ENCODE assay signal across 8 mouse cellular contexts in the genomic region with DNA sequence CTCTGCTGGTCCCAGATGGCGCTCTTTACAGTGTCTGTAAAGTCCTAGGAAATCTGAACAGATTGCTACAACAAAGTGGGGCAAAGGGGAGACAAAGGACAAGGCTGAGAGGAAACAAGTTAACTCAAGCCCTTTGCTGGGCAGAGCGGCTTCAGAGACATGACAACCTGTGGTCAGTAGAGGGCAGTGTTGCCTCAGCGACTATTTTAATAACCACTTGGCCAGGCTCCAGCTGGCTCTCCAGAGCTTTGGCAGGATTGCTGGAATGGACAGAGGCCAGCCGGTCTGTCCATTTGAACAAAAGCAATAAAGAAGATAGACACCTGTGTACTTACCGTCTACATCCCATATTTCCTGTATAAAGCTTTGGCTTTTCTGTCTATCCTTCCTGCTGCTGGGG. TPM values are rescaled to one million over a fixed set of nuclear protein-coding genes. Genes with fewer than 3 reads are reported as not detected.
A peak's percentile ranks its signal among the peaks of the same experiment; 100 is the strongest.
DNase-seq lines count a peak whose midpoint lies in the region; ATAC-seq and TF ChIP-seq lines count a peak whose summit lies in the region.

No protein-coding gene starts in this region.

- H3K27me3 ChIP-seq in heart, embryonic 11.5 days (ENCODE audit: control insufficient read depth, insufficient read depth, low read length): no peaks in the 10 kb centered on the region
- no peaks in the 10 kb centered on the region for H3K27me3 ChIP-seq in kidney, adult 2 months (replicated peaks; ENCODE audit: control insufficient read depth, insufficient read depth, low read length)
- no peaks in the 10 kb centered on the region; the same call in none of the 2 replicates for H3K27me3 ChIP-seq in limb, embryonic 12.5 days
- H3K27me3 ChIP-seq in stomach, embryonic 15.5 days (replicated peaks): peaks cover 3% of the 10 kb centered on the region; the same call in 1 of the 2 replicates

- no peak overlapping the region for H3K4me2 ChIP-seq in heart, embryonic 11.5 days
- H3K4me2 ChIP-seq in limb, embryonic 12.5 days: 0 out of 2 replicates have a peak overlapping the region, but pooled peaks have one; percentile 13
- no peak overlapping the region for H3K4me2 ChIP-seq in stomach, embryonic 15.5 days

- H3K27ac ChIP-seq in heart, embryonic 11.5 days (ENCODE audit: low read depth, low read length): no peak overlapping the region
- H3K27ac ChIP-seq in kidney, adult 2 months (ENCODE audit: insufficient read depth, low read depth, low read length): no peak overlapping the region
- H3K27ac ChIP-seq in limb, embryonic 12.5 days: no peak overlapping the region
- H3K27ac ChIP-seq in stomach, embryonic 15.5 days: no peak overlapping the region

- no peak overlapping the region for H3K4me3 ChIP-seq in heart, embryonic 11.5 days (ENCODE audit: low read depth, low read length)
- no peak overlapping the region for H3K4me3 ChIP-seq in kidney, adult 2 months (ENCODE audit: insufficient read depth, low read depth, low read length)
- H3K4me3 ChIP-seq in limb, embryonic 12.5 days (replicated peaks): no peak overlapping the region
- no peak overlapping the region for H3K4me3 ChIP-seq in stomach, embryonic 15.5 days (replicated peaks)

- H3K36me3 ChIP-seq in heart, embryonic 11.5 days (ENCODE audit: control insufficient read depth, insufficient read depth, low read length): no peaks in the 10 kb centered on the region
- H3K36me3 ChIP-seq in kidney, adult 2 months (ENCODE audit: control insufficient read depth, insufficient read depth, low read length): no peaks in the 10 kb centered on the region
- no peaks in the 10 kb centered on the region for H3K36me3 ChIP-seq in limb, embryonic 12.5 days
- no peaks in the 10 kb centered on the region for H3K36me3 ChIP-seq in stomach, embryonic 15.5 days

- peak; percentile 83 to 95 for DNase-seq in heart, adult 18-20 months
- peak; percentile 88 for DNase-seq in embryo, embryonic 10 days (ENCODE audit: low spot score)
- peak; percentile 68 to 88 for DNase-seq in gastrocnemius, postnatal 4 days (ENCODE audit: low spot score in 2 of 2)
- peak; percentile 91 for DNase-seq in kidney, adult 2 months
- peak; percentile 33 to 42 for DNase-seq in natural killer cell, adult 2 months (ENCODE audit: low spot score in 2 of 2)

- no peak overlapping the region for H3K9ac ChIP-seq in heart, embryonic 11.5 days (ENCODE audit: low read depth, low read length)
- no peak overlapping the region for H3K9ac ChIP-seq in limb, embryonic 12.5 days (replicated peaks)
- no peak overlapping the region for H3K9ac ChIP-seq in stomach, embryonic 15.5 days

- no peak for TF ChIP-seq POLR2A in kidney, adult 2 months (IDR thresholded peaks at IDR 0.05; ENCODE audit: low read depth, low read length)

- H3K4me1 ChIP-seq in heart, embryonic 11.5 days (ENCODE audit: control insufficient read depth, insufficient read depth, low read length): peaks cover 42% of the 10 kb centered on the region
- 0 out of 2 replicates have a peak, but pooled peaks cover 2% of the 10 kb centered on the region for H3K4me1 ChIP-seq in kidney, adult 2 months (ENCODE audit: control insufficient read depth, insufficient read depth, low read length)
- peaks cover 48% of the 10 kb centered on the region for H3K4me1 ChIP-seq in limb, embryonic 12.5 days (replicated peaks)
- H3K4me1 ChIP-seq in stomach, embryonic 15.5 days: peaks cover 33% of the 10 kb centered on the region

- peak; percentile 98 for TF ChIP-seq CTCF in kidney, adult 2 months (conservative IDR thresholded peaks at IDR 0.05; ENCODE audit: insufficient read depth, insufficient read length, low read depth, low read length)

- ATAC-seq in heart, embryonic 11.5 days (replicated peaks; ENCODE audit: insufficient number of reproducible peaks, low FRiP score, low TSS enrichment): no peak
- no peak for ATAC-seq in limb, embryonic 12.5 days (ENCODE audit: insufficient number of reproducible peaks, insufficient read depth, low FRiP score, low TSS enrichment, low read depth)
- ATAC-seq in stomach, embryonic 15.5 days (ENCODE audit: insufficient read depth, low FRiP score, low read depth): 0 out of 2 replicates have a peak, but pooled peaks have one; percentile 37

- H3K9me3 ChIP-seq in heart, embryonic 11.5 days (replicated peaks; ENCODE audit: control insufficient read depth, low read length): no peaks in the 10 kb centered on the region
- no peaks in the 10 kb centered on the region for H3K9me3 ChIP-seq in limb, embryonic 12.5 days
- H3K9me3 ChIP-seq in stomach, embryonic 15.5 days: no peaks in the 10 kb centered on the region

- WGBS in heart, embryonic 11.5 days (ENCODE audit: insufficient replicate concordance): under 1% methylated on average over 5 of the region's 5 CpGs
- WGBS in kidney, adult 2 months: 1% methylated on average over 5 of the region's 5 CpGs
- 2% methylated on average over 5 of the region's 5 CpGs for WGBS in limb, embryonic 12.5 days
- WGBS in stomach, embryonic 15.5 days: 2% methylated on average over 5 of the region's 5 CpGs

RNA-seq across cellular contexts. Expression of gene Camk1g, which starts 16.0 kb away (rescaled TPM):
- total RNA-seq in heart, adult 18-20 months (2021): under 1 TPM; 0.15 to 0.22 TPM
- polyA plus RNA-seq in heart, embryonic 11.5 days (2014; fragmentation: Nextera tagmentation; extraction: Ambion mirVana): 7.2 and 8.1 TPM in 2 replicates
- total RNA-seq in gastrocnemius, postnatal 4 days (2021): 1 to 10 TPM; 1.0 to 1.2 TPM
- polyA plus RNA-seq in kidney, adult 2 months (2012; rRNA removed): 8.2 and 9.0 TPM in 2 replicates
- polyA plus RNA-seq in limb, embryonic 12.5 days (2016; fragmentation: Nextera tagmentation; extraction: Ambion mirVana): 20.2 and 21.7 TPM in 2 replicates
- 6.7 and 8.9 TPM in 2 replicates for polyA plus RNA-seq in stomach, embryonic 15.5 days (2015; fragmentation: Nextera tagmentation; extraction: Ambion mirVana)

Comparison
In these comparisons a context has a peak if more than half of its experiments do, and no peak if none do; other contexts are left out.
1. DNase-seq: peak in every context shown above with its lines; median percentile 91 in kidney, adult 2 months; 89 in heart, adult 18-20 months; 88 in embryo, embryonic 10 days; 78 in gastrocnemius, postnatal 4 days; 38 in natural killer cell, adult 2 months.